Mouse (Mus musculus): Measurements from ENCODE around the gene Pcca.

DNA sequence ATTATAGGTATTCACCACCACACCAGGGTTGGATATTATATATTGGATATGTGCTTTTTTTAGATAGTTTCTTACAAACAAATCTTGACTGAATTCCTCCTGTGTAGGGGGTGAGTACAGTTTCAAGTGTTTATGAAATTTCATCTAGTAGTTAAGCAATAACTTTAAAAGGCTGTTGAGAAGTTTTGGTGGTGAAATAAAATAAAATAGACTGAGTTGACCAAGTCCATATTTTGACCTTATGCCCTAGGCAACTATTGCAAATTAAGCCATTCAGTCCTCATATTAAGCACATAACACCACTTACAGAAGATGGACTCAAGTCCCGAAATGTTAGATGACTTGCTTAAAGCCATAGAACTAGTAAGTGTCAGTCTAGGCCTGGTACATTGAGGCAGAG lies 1.9 kb downstream of the Pcca start:
- TF ChIP-seq POLR2A (IDR thresholded peaks at IDR 0.05; ENCODE audit: insufficient read depth, low read length) (no peak), CTCF (IDR thresholded peaks at IDR 0.05; ENCODE audit: low read depth, low read length) (no peak), EP300 (IDR thresholded peaks at IDR 0.05; ENCODE audit: insufficient read depth, low read depth, low read length) (no peak)

All from ES-Bruce4 (cell line).